7 mouse cellular contexts compared by ENCODE assay signal in genomic region chr4:149099369-149100017, GRCm38 (mm10). TPM values are rescaled to one million over a fixed set of nuclear protein-coding genes. Genes with fewer than 3 reads are reported as not detected.
DNase-seq lines count a peak whose midpoint lies in the region; ATAC-seq lines count a peak whose summit lies in the region.

Pex14 (minus strand) TSS chr4:149099876.

- H3K36me3 ChIP-seq in intestine, embryonic 15.5 days = no peaks in the 10 kb centered on the region
- 0 out of 2 replicates have a peak, but pooled peaks cover 6% of the 10 kb centered on the region for H3K36me3 ChIP-seq in midbrain, embryonic 10.5 days

- no peaks in the 10 kb centered on the region for H3K27me3 ChIP-seq in intestine, embryonic 15.5 days (replicated peaks)
- H3K27me3 ChIP-seq in midbrain, embryonic 10.5 days (ENCODE audit: low read depth, poor library complexity, severe bottlenecking) = no peaks in the 10 kb centered on the region

- peak; percentile 79 for ATAC-seq in intestine, embryonic 15.5 days

- H3K4me3 ChIP-seq in intestine, embryonic 15.5 days (replicated peaks) = peak within 1 kb of the TSS; percentile 100
- peak within 1 kb of the TSS; percentile 100 for H3K4me3 ChIP-seq in midbrain, embryonic 10.5 days

- H3K4me2 ChIP-seq in intestine, embryonic 15.5 days (replicated peaks) = peak within 1 kb of the TSS; percentile 91

- H3K27ac ChIP-seq in intestine, embryonic 15.5 days = peak within 1 kb of the TSS; percentile 11; the same call in 1 of the 2 replicates
- peak within 1 kb of the TSS; percentile 93 for H3K27ac ChIP-seq in midbrain, embryonic 10.5 days (replicated peaks)

- peaks cover 14% of the 10 kb centered on the region for H3K4me1 ChIP-seq in intestine, embryonic 15.5 days (replicated peaks)
- H3K4me1 ChIP-seq in midbrain, embryonic 10.5 days = peaks cover 24% of the 10 kb centered on the region

- H3K9me3 ChIP-seq in intestine, embryonic 15.5 days = no peaks in the 10 kb centered on the region
- no peaks in the 10 kb centered on the region for H3K9me3 ChIP-seq in midbrain, embryonic 10.5 days (replicated peaks)

- DNase-seq in adrenal gland, adult 18-20 months (ENCODE audit: low spot score in 2 of 2) = peak; percentile 81 to 85
- peak; percentile 95 for DNase-seq in embryo, embryonic 11 days
- DNase-seq in gastrocnemius, postnatal 36 days = peak; percentile 84 to 85
- DNase-seq in left cerebral cortex, postnatal 25 days (ENCODE audit: low spot score in 2 of 2) = peak; percentile 91 to 94
- peak; percentile 93 for DNase-seq in midbrain, embryonic 10.5 days (ENCODE audit: low spot score)
- DNase-seq in right cerebral cortex, postnatal 4 days = peak; percentile 85

- H3K9ac ChIP-seq in intestine, embryonic 15.5 days = peak within 1 kb of the TSS; percentile 97

- WGBS in intestine, embryonic 15.5 days = under 1% methylated on average over 50 of the region's 50 CpGs
- WGBS in midbrain, embryonic 10.5 days = under 1% methylated on average over 50 of the region's 50 CpGs

- intact Hi-C loops in gastrocnemius, postnatal 36 days (cut with DNase I) = no loop called here
- intact Hi-C loops in left cerebral cortex, postnatal 25 days (cut with DNase I) = no loop called here

RNA-seq across cellular contexts. Expression of gene Pex14, which starts in this region (rescaled TPM):
- total RNA-seq in adrenal gland, adult 18-20 months (2021) = 10 to 100 TPM; 64.7 to 66.8 TPM
- 10 to 100 TPM; 18.6 to 20.2 TPM for total RNA-seq in gastrocnemius, postnatal 36 days (2021)
- polyA plus RNA-seq in intestine, embryonic 15.5 days (2015; fragmentation: Nextera tagmentation; extraction: Ambion mirVana) = 52.1 and 54.8 TPM in 2 replicates
- total RNA-seq in left cerebral cortex, postnatal 25 days (2021) = 10 to 100 TPM; 45.5 to 47.0 TPM
- polyA plus RNA-seq in midbrain, embryonic 10.5 days (2016; fragmentation: Nextera tagmentation; extraction: Ambion mirVana) = 56.6 and 57.3 TPM in 2 replicates

Comparison
In these comparisons a context has a peak if more than half of its experiments do, and no peak if none do; other contexts are left out.
1. Peak in every context shown above with its lines: DNase-seq, ATAC-seq, H3K4me3 ChIP-seq and H3K27ac ChIP-seq.